Mouse (Mus musculus) gonadal fat pad, adult 2 months (tissue): Measurements from ENCODE around the gene Olfr763. TPM values are rescaled to one million over a fixed set of nuclear protein-coding genes. Genes with fewer than 3 reads are reported as not detected.
"Not testable (repeated sequence)": the region's sequence is repeated elsewhere in the genome, so short reads cannot be mapped to it uniquely, and the experiment has no call there.

Experiments used
- DNase-seq: peaks from one replicate; pipeline ENCODE4 v3.0.0-alpha.2; 2012; ENCODE audit warnings: low read depth
- polyA plus RNA-seq: library from polyadenylated mRNA; depleted of rRNA; stranded (reverse); fragments of >200 nt; gene quantifications from 2 replicates; pipeline ENCODE4 v1.2.3, GENCODE M21; 2012; rRNA removed

Gene Olfr763
- polyA plus RNA-seq, 1 experiment: not detected

- DNase-seq: no peak
These were observed 29.2 kb downstream of the Olfr763 start, which contains the start of gene Olfr764-ps1 for GRCm38 (mm10) chr10:129039796-129040195. TSS of gene Olfr764-ps1 (minus strand) at chr10:129039896.

GRCm38 (mm10) chr10:129049898-129050297 lies 39.3 kb downstream of the Olfr763 start, which contains the start of gene Olfr765:
TSS of gene Olfr765 (minus strand) at chr10:129049998.
- DNase-seq: not testable (repeated sequence)

Other genes starting within 250 kb of the Olfr763 start
- 15.4 and 21.7 TPM in 2 replicates for gene Mmp19, start 219.9 kb upstream of the Olfr763 start, polyA plus RNA-seq
- gene Dnajc14, start 206.7 kb upstream of the Olfr763 start, polyA plus RNA-seq: 18.3 and 21.4 TPM in 2 replicates
- gene Tmem198b, start 206.4 kb upstream of the Olfr763 start, polyA plus RNA-seq: 18.0 and 22.4 TPM in 2 replicates
- gene Sarnp, start 193.5 kb upstream of the Olfr763 start, polyA plus RNA-seq: 8.2 and 8.5 TPM in 2 replicates
- gene Ormdl2, start 189.1 kb upstream of the Olfr763 start, polyA plus RNA-seq: 129 and 147 TPM in 2 replicates
- 1.4 and 1.7 TPM in 2 replicates for gene Gdf11, start 119.1 kb upstream of the Olfr763 start, polyA plus RNA-seq
- 221 and 278 TPM in 2 replicates for gene Cd63, start 109.8 kb upstream of the Olfr763 start, polyA plus RNA-seq
- 23.7 and 24.5 TPM in 2 replicates for gene Rdh5, start 87.9 kb upstream of the Olfr763 start, polyA plus RNA-seq
- gene Bloc1s1, start 86.8 kb upstream of the Olfr763 start, polyA plus RNA-seq: 227 and 296 TPM in 2 replicates
- 85.0 and 170 TPM in 2 replicates for gene Itga7, start 77.0 kb upstream of the Olfr763 start, polyA plus RNA-seq
- 3.9 and 6.2 TPM in 2 replicates for gene Mettl7b, start 49.8 kb upstream of the Olfr763 start, polyA plus RNA-seq
- not detected in 2 replicates for gene Olfr9, start 21.4 kb upstream of the Olfr763 start, polyA plus RNA-seq
- not detected in 2 replicates for gene Olfr764-ps1, start 29.1 kb downstream of the Olfr763 start, polyA plus RNA-seq
- gene Olfr765, start 39.2 kb downstream of the Olfr763 start, polyA plus RNA-seq: not detected in 2 replicates
- not detected in 2 replicates for gene Olfr766-ps1, start 58.2 kb downstream of the Olfr763 start, polyA plus RNA-seq
- gene Olfr767, start 72.1 kb downstream of the Olfr763 start, polyA plus RNA-seq: not detected in 2 replicates
- not detected in 2 replicates for gene Olfr768, start 88.6 kb downstream of the Olfr763 start, polyA plus RNA-seq
- not detected in 2 replicates for gene Olfr769, start 107.1 kb downstream of the Olfr763 start, polyA plus RNA-seq
- gene Olfr770, start 128.2 kb downstream of the Olfr763 start, polyA plus RNA-seq: not detected in 2 replicates
- gene Olfr771, start 154.0 kb downstream of the Olfr763 start, polyA plus RNA-seq: not detected in 2 replicates
- gene Olfr772, start 167.1 kb downstream of the Olfr763 start, polyA plus RNA-seq: not detected in 2 replicates
- not detected in 2 replicates for gene Olfr773, start 176.6 kb downstream of the Olfr763 start, polyA plus RNA-seq
- gene Olfr774, start 225.4 kb downstream of the Olfr763 start, polyA plus RNA-seq: not detected in 2 replicates
- not detected in 2 replicates for gene Olfr775, start 237.6 kb downstream of the Olfr763 start, polyA plus RNA-seq
- gene Olfr776, start 248.3 kb downstream of the Olfr763 start, polyA plus RNA-seq: not detected in 2 replicates